Mouse (Mus musculus): Measurements from ENCODE around the gene Mast4. TPM values are rescaled to one million over a fixed set of nuclear protein-coding genes. Genes with fewer than 3 reads are reported as not detected.

Gene Mast4
- total and polyA plus RNA-seq, 3 experiments, result 37.1 to 88.8 (median 66.8) TPM

DNA sequence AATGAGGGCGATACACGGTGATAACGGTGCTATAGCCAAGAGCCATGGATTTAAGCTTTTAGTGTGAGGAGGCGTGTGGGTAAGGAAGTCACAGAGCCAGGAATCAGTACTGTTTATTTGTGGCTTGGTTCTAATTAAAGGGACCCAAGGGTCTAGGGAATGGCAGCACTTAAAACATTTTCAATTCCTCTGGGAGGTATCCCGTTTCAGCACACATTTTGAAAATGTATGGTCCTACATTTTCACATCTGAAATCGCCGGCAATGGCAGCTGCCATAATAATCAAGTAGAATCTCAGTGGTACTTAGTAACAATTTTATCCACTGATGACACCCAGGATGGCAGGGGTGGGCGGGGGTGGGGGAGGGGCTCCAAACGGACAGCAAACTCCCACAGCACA is 531.1 kb downstream of the Mast4 start:
- no peak for DNase-seq

DNA sequence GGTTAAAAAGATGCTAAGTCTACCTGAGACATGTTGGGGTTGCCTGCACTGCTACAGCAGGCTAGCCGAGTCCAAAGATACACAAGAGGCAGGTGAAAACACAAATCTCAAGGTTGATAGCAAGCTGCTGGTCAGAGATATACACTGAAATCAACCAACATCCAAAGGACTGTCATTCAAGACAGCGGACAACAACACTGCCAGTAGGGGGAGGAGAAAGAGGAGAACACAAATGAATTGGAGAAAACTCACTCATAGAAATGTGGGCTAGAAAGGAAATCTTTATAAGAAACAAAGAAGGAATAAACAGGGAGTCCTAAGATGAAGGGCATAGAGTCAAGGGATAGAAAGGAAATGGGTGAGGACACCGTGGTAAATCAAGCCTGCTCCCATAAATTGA is 542.1 kb downstream of the Mast4 start:
- DNase-seq, result no peak

DNA sequence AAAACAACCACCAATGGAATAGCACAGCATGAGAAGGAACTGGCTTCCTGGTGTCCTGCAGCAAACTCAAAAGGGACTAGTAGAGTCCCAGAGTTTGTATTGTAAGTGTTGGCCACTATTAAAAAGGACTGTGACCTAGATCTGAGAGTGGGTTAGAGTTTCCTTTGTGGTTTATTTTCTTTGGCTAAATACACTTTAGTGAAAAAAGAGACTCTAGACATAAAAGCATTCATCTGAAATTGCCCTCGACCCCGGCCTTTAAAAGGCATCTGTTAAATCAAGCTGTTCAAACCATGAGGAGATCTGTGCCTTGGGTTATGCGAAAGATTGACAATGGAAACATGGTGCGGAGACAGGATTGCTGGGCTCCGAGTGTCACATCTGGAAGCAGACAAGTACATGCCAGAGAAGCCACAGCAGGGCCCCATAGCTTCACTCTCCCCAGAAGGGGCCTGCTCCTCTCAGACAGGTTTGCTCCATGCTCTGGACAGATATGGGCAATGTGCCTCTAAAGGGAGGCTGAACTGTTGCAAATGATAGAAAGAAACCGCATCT is 543.6 kb downstream of the Mast4 start:
- DNase-seq, result peak; percentile 30

DNA sequence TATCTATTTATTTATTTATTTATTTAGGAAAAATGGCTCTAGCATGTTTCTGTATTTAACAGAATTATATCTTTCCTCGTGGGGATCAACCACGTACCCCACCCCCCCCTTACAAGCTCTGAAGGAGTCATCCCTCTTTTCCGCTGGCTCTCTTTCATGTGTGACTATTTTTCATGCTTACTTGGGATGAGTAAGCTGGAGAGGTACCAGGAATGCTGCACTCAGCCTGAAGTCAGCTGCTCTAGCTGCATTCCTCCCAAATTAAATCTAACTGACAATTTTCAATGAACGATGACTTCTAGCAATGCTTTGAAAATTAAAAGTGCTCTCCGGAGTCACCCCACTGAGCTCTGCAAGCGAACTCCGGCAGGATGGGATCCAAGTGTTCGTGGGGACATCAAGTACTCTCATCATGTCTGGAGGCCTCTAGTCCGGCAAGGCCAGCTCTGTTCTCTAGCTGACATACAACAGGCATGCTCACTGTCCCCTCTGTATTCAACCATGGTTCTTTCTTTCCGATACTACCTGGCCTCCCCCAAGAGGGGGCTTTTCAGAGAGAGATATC is 547.5 kb downstream of the Mast4 start:
- peak; percentile 57 for DNase-seq

DNA sequence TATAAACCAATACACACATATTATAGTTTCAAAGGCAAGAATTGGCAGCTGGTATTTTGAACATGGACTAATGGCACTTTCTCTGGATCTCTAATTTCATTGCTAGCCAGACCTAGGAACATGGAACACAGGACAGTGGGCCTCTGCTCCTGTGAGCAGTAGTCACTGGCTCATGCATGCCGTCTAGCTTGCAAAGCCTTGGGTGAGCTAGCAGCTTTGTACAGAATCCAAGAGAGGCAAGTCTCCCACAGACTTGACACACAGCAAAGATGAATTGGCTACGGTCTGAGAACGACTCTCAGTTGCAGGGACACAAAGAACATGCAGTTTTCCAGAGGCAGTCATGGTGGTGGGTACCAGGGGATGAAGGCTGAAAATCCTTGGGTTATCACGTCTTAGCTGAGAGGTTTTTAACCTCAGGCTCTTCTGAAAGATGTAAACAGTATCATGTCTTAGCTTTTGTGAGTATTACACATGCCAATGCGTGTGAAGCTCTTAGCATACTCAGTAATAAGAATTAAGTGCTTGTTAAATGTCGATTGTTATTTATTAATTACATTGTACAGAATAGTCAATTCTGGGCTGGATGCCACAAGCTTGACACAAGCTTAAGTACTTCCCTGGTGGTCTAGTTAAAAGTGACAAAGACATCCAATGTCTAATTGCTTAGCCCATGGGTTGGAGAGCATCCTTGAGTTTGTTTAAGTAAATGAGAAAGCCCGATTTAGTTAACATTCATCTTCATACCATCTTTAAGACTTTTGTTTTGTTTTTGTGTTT is 550.6 kb downstream of the Mast4 start:
- DNase-seq, result no peak

DNA sequence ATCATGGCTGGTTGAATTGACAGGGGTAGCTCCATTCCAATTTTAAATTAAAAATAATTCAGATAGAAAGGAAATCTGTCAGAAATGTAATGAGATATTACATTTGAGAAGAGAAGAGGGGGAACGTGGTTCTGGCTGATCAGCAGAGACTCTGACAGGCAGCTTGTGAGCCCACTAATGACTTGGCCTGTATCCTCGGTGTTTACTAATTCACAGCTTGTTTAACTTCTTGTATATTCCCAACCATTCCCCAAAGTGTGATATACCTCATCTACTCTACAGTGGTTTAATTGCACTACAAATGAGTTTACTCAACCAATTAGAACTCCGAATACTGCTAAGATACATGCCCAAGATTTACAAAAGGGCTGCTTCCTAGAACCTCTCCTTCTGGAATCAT is 555.0 kb downstream of the Mast4 start:
- DNase-seq, result no peak

DNA sequence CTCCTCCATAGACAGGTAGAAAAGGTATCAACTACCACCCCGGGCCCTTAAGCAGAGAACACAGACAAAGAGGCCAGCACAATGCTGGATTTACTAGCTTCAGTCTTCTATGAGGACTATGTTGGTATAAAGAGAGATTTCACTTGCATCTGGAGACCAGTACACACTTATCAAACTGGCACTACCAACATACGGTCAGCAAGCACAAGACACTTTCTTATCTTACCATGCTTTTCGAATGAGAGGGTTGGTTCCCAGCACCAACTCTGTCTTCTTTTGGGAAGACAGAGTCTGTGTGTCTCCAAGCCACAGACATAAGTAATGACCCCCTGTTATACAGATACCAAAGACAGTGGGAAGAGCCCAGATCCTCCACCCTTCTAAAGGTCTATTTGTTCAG is 555.4 kb downstream of the Mast4 start:
- DNase-seq, result no peak

DNA sequence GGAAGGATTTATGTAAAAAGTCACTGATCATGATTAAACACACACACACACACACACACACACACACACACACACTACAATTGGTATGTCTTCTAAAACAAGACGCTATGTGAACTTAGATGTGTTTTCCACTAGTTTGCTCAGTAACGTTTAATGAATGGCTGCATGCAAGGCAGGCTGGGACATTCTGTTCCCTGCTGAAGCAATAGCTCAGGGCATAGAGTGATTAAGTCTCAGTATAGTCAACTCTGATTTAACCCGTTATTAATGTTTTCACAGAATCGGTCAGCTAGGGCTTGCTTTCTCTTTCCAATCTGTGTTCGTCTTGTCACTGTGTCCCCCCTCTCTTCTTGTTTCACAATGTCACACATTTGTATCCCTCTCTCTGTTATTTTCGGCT is 558.8 kb downstream of the Mast4 start:
- DNase-seq, result no peak

DNA sequence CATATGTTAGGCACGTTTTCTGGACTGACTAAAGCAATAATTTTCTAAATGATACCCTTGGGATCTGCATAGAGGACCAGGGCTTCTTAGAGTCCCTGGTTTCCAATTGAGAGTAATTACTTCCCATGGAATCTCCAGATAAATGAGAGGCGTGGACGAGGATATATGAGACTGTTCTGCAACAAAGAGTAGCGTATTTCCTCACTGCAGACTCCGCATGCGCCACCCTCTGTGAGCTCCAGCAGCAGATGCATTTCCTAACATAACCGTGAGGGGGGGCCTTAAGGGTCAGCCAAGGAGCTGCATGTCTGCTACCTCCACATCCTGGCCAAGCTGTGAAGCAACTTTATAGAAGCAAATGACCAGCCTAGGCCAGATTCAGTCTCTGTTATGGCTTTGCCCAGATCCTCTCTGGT is 559.5 kb downstream of the Mast4 start:
- DNase-seq, result no peak

DNA sequence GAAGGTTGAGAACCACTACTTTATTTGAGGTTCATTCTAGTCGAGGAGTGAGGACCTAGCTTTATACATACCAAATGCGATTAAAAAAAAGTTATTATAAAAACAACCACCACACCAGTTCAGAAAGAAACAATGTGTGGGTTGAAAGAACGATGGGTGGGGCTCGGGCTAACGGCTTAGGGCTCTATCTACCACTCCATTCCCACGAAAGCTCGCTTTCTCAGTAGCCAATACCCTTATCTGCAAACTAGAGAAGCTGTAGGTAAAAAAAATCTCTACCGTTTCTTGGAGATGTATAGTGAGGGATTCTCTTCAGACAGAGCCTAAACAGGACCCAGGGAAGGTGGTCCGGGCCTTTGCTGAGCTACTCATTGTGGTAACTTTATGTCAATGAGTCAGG is 561.1 kb downstream of the Mast4 start:
- no peak for DNase-seq

DNA sequence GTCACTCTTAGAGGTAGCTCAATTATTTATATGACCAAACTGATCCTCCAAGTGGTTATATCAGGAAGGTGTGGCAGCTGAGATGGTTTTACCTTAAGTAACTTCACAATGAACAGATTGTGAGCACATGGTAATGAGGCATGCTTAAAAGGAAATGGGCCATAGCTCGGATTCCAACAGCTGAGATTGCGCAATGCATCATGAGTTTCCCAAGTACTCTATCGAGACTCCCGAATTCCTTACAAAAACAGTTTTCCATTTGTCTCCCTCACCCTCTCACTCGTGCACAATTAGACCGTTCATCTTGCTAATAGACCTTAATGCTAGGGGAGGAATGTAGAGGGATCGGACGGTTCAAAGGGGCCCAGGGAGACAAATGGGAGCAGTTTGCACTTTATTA is 564.1 kb downstream of the Mast4 start:
- DNase-seq, result no peak

DNA sequence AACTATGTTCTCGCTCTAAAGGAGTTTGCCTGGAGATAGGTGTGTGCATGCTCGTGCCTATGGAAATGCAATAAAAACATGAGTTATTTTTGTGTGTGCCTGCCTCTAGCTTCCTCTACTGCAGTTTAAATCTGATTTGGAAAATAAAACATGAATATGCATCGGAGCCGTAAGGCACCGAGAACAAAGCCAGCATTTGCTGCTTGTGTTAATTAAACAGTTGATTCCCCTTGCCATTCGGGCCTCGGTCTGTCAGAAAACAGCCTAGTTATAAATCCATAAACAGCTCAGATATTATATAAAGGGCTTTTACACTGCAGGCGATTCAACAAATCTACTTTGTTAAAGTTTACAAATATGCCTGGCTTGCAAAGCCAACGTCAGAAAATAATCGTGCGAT is 565.8 kb downstream of the Mast4 start:
- no peak for DNase-seq

DNA sequence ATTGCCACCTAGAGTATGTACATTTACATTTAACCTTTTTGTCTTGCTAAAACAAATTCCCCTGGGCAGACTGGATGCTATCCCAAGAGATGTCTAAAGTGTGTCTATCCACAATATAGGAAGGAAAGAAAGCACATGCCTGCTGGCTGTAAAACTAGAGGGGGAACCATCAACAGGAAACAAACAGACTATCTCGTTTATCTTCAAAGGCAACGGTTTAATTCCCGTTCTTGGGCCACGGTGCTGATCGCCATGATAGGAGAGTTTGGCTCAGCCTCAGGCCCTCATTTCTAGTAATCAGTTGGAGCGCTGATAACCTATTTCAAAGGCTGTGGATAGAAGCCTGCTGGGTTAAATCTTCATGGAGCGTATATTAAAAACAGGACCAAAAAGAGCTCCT is 567.2 kb downstream of the Mast4 start:
- no peak for DNase-seq

DNA sequence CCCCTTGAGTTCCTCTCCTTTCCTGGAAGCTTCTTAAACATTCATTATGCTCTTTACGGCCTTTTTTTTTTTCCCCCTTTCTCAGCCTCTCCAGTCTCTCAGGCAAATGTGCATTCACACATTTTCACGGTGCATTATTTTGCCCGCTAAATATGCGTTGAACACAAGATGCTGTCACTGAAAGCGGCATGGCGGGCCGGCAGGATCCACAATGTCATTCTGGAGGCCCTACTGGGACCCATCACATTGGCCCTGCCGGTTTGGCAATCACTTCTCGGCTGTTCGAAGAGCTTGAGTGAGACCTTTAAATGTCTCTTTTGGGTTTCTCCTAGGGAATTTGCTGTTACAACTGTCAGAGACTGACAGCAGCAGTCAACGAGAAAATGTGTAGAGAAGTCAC is 569.1 kb downstream of the Mast4 start:
- DNase-seq, result no peak

DNA sequence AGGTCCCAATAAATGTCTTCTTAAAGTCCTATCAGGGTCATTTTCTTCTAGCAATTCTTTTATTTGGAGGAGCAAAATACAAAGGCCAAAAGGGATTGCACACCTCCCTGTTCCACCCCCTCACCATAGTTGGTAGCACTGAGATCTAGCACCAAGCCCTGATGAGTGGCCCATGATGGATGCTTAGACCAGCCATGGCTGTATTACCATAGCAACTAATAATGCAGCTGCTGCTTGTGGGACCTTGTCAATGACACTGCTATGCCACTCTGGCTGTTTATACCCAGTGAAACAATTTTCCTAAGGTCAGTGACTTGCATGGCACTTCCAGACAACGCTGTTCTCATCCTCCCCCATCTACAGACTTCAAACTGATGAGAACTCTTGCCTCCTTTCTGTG is 570.1 kb downstream of the Mast4 start:
- DNase-seq, result no peak

DNA sequence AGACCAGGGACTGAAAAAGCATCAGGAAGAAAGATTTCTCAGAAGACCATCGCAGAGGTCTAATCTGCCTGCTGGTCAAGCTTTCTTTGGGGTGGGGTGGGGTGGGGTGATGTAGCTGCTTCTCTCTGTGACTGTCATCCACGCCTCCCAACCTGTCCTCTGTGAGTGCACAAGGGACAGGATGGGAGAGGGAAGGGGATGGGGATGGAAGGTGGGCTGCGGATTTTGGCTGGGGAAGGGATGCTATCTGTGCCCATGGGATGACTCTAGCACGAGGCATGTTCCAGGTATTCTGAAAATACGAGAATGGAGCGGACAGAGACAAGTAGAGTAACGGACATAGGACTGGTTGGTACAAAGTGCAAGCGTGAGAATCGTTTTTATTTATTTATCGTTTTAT is 572.1 kb downstream of the Mast4 start:
- no peak for DNase-seq

DNA sequence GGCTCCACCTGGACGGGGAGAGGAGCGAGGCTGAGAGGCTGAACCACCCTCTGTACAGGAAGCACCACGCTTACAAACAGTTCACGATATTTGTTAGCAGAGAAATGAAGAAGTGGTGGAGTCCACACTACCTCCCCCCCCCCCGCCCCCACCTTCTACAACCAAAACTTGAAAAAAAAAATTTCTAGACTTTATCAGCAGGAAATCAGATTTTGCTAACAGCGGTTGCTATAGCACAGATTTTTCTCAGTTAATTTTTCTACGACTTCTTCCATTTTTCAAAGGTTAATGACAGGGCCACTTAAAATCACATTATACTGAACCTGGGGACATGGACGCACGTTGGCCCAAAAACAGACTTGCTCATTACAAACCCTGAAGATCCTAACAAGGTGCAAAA is 572.9 kb downstream of the Mast4 start:
- DNase-seq, result no peak

DNA sequence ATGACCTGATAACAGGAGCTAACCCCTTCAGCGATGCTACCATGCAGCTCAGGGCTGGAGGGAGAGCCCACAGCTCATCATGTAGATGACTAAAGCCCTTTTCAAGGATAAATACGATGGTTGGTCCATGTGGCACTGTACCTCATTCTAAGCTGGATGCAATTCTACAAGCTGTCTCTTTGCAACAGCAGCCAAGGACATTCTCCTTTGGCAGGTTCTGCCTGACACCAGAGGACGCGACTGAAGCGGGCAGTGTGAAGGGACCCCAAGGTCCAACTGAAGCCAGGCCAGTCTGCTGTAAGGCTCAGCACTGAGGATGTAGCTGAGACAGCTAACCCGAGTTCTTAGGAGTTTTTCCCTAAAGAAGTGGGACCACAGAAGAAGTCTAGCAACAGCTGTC is 576.3 kb downstream of the Mast4 start:
- peak; percentile 67 for DNase-seq

DNA sequence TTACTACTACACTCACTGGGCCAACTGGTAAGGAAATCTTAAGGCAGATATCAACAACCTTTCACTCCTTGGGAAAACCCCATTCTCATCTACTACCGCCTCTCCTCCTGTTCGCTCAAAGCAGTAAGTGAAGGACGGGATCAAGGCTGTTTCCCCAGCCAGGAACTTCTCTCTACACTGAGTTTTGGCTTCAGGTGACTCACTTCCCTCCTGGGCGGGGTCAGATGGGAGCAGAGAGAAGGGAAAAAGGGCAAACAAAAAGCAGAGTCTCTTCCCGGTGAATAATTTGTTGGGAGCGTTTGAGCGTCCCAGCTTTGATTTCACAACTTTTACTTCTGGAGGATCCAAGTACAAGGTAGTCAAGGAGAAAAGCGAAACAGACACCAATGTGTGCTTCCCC is 578.2 kb downstream of the Mast4 start:
- DNase-seq, result peak; percentile 89

DNA sequence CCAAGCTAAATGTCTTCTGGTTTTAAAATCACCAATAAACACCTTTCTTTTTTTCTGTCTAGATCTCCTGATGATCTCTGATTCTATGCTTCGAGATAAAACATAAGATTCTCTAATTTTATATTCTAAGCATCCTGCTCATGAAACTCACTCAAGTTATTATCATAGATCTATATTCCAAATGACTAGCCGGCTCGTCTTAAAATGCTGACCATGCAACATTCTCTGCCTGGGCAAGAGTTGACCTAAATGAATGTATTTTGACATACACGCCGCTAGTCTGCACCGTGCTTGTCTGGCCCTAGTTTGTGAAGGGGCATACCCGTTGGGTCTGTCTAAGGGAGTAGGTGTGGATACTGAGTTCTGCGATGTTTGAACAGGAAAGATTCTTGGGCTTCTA is 579.2 kb downstream of the Mast4 start:
- no peak for DNase-seq

DNA sequence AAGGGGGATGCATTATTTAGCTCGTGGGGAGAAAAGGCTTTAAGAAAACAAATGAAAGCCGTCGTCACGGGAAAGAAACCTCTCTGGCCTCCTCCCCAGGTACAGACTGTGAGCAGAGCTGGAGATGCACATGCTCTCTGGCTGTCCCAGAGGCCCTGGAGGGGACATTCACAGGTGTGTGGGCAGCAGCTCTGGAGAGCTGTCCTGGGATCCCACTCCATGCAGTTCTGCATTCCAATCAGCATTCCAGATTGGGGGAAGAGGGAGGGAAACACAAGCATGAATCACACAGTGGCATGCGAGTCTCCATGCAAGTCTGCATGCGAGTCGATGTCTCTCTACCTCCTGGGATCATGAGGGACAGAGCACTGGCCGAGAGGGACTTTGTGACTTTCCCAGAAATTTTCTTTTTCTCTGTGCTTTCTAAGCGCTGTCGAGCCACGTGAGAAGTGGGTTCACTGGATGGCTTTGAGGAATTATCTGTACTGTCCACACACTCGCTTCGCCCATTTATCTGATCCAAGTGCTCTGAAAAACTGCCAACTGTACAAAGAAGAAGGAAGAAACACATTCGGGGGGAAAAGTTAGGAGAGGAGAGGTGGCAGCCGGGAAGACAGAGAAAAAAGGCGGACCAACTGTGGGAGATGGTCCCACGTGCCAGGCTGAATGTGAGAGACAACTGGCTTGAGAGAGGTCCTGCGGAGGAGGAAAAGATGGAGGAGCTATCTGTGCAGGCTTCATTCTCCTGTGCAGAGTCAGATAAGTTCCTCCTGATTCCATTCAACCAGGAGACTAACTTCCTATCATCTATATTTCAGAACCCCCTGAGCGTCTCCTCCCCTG is 580.4 kb downstream of the Mast4 start:
- no peak for DNase-seq

DNA sequence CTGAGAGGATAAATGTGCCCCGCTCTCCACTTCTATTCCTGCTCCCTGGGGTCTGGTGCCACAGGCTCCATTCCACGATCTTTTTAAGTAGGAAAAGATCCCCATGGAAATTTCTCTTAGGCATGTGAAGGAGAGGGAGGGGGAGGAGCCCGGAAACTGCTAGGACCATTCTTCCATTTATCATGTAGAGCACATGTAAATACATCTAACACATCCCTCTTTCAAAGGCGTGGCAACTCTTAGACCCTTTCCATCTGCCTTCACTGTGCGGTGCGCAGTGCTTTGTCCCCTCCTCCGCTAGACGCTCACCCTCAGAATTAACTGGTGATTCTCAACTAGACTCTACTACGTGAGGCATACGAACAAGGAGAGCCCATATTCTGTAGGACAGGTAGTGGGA is 584.4 kb downstream of the Mast4 start:
- no peak for DNase-seq

DNA sequence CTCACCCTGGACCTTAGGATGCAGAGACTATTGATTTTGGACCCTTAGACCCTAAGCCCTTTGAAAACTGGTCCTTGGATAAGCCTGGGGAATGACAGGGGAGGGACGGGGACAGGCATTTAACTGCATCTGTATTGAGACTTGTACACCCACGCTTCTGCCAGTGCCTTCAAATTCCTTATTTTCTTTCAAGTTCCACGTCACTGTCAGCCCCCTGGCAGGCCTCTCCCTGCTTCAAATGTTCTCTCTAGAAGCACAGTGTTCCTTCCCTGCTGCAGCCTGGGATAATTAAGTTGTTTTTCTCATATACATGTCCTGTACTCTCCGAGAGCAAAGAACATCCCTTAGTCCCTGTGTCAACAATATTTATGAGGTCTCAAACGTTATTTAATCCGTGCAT is 585.1 kb downstream of the Mast4 start:
- DNase-seq, result no peak

All from adrenal gland, adult 2 months (tissue).